Mouse (Mus musculus) mouse trophoblast stem cell (cell line): ENCODE measurements around the gene Zyg11b.

ENCODE experiments used
- in situ Hi-C, 2 experiments: fragments of 300-500 bp; cut with MseI, MboI; formaldehyde crosslinking; loops; 2 replicates in 1 of 2; 3 replicates in 1 of 2; pipeline ENCODE4 v1.15.1; 2025

The Zyg11b gene

DNA sequence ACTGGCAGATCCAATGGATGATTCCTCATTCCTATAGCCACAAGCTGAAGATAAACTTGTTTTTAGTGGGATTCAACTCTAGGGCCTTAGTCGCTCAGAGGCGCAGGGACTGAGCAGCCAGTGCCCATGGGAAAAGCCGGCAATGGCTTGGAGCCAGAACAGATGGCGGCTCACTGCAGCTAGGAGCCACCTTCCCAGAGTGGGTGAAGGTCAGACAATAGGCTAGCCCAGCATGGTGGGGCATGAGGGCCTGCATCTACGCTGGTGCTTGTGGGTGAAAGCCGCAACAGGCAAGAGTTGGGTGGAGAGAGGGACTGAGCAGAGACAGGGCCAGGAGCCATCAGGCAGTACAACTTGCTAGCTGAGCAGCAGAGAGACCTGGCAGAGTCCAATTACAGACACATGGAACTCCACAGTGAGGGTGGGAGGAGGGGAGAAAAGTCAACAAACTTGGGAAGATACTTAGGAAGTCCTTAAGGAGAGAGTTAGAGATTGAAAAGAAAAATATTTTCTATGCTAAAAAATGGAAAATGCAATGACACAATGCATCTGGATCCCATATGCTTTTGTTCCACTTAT lies 104.5 kb downstream of the Zyg11b start:
- in situ Hi-C loops, result no loop called here

DNA sequence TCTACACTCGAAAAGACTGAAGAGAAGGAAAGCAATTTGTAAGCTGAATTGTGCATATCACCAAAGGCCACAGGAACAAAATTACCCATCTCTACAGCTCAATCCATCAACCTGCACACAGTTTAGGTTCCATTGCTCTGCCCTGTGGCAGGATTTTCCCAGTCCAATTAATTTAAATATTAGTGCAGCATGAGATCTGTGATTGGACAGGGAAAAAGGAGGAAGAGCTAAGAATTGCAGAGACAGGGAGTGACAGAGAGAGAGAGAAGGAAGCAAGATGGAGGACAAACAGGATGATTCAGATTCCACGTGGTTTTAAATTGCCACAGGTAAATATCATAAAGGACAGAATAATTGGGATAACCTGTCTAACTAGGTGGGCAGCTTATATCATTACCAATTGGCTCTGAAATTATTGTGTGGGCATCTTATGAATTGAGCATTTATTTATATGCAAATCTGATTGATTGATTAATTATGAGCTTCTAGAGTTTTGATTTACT lies 108.0 kb downstream of the Zyg11b start:
- in situ Hi-C loops, result no loop called here

DNA sequence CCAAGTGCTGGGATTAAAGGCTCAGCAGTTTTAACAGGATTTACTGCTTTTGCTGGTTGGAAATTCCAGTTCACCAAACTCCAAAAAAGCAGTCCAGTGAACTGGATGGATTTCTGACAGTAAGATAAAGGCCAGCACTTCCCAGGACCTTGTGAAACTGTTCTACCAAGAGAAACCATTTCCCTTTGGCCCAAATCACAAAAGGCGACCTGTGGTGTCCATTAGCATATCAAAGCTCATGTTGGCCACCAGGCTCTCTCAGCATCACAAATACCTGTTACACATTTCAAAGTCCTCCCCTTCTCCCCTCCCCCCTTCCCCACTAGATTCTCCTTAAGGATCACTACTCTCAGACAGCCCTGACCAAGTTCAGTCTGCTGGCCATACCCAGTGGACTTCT lies 118.6 kb downstream of the Zyg11b start:
- in situ Hi-C loops, result no loop called here
